Mouse (Mus musculus): Measurements from ENCODE around the gene Kcnn3.

DNA sequence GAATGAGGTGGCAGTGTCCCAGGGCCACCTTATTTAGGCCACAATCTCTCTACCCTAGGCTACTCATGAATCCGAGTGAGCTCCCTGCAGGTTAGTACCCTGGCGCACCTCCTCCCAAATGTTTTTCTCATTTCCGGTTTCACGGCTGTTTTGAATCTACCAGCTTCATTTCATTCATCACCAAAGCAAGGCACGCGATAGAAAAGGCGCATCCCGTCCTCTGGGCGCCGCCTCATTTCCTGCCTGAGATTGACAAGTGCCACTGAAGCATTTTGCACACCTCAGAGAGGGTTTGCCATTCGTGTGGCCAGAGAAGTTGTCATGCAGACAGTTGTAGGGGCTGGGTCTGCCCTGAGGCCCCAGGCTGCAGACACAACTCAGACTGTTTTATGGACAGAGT, 68.5 kb downstream of the Kcnn3 start:
- TF ChIP-seq GATA1 (IDR thresholded peaks at IDR 0.05; ENCODE audit: borderline replicate concordance, low read length) (no peak), FLI1 (IDR thresholded peaks at IDR 0.05; ENCODE audit: low read length) (no peak)

All from megakaryocyte, embryonic 14.5 days (primary cell).